Mouse (Mus musculus) embryonic facial prominence, embryonic 14.5 days (tissue): Measurements from ENCODE around the gene Itgb1bp1. TPM values are rescaled to one million over a fixed set of nuclear protein-coding genes. Genes with fewer than 3 reads are reported as not detected.

Experiments used
- ATAC-seq: fragments of 200-750 bp; cut with Nextera tagmentation; 2 replicates; pipeline ENCODE4 v1.8.0; 2017; ENCODE audit warnings: low read depth, moderate number of reproducible peaks, moderate TSS enrichment
- DNase-seq: peaks from one replicate; pipeline ENCODE4 v3.0.0-alpha.2; 2015; ENCODE audit warnings: low spot score
- H3K27ac ChIP-seq: fragments of 300-500 bp; sonication (generic); replicated peaks from 2 replicates; pipeline ENCODE4 v1.5.1; 2014; ENCODE audit warnings: low read depth, mild to moderate bottlenecking, low read length, moderate library complexity
- H3K27me3 ChIP-seq: fragments of 300-500 bp; sonication (generic); replicated peaks from 2 replicates; pipeline ENCODE4 v1.6.1; 2014; ENCODE audit warnings: low read length; ENCODE audit not compliant: control insufficient read depth, insufficient read depth
- H3K36me3 ChIP-seq: fragments of 300-500 bp; sonication (generic); 2 replicates; pipeline ENCODE4 v1.6.1; 2014; ENCODE audit warnings: low read length, mixed read lengths; ENCODE audit not compliant: control insufficient read depth, insufficient read depth
- H3K4me1 ChIP-seq: fragments of 300-500 bp; sonication (generic); 2 replicates; pipeline ENCODE4 v1.6.1; 2014; ENCODE audit warnings: antibody characterized with exemption, low read length; ENCODE audit not compliant: control insufficient read depth, insufficient read depth
- H3K4me2 ChIP-seq: fragments of 300-500 bp; sonication (generic); 2 replicates; pipeline ENCODE4 v1.6.1; 2014; ENCODE audit warnings: low read depth, mild to moderate bottlenecking, low read length, moderate library complexity, mixed read lengths
- H3K4me3 ChIP-seq: fragments of 300-500 bp; sonication (generic); 2 replicates; pipeline ENCODE4 v1.5.1; 2014; ENCODE audit warnings: low read depth, mild to moderate bottlenecking, low read length
- H3K9ac ChIP-seq: fragments of 300-500 bp; sonication (generic); 2 replicates; pipeline ENCODE4 v1.6.1; 2014; ENCODE audit warnings: low read depth, mild to moderate bottlenecking, low read length, moderate library complexity, mixed read lengths
- H3K9me3 ChIP-seq: fragments of 300-500 bp; sonication (generic); 2 replicates; pipeline ENCODE4 v1.6.1; 2016; ENCODE audit warnings: low read length; ENCODE audit not compliant: control insufficient read depth
- WGBS: fragments of 180-500 bp; shearing (Covaris S2); extraction: QIAGEN DNeasy Blood & Tissue Kit; methylation state at CpG from one replicate; pipeline ENCODE4 v1.1.7; 2014; 5-methylcytosine and 5-hydroxymethylcytosine counted together
- polyA plus RNA-seq: library from polyadenylated mRNA; unstranded; fragments of >200 nt; fragmentation: Nextera tagmentation; extraction: Ambion mirVana; gene quantifications from 2 replicates; pipeline ENCODE4 v1.2.1, GENCODE M21; 2014

The Itgb1bp1 gene
- polyA plus RNA-seq, 1 experiment from 2014 or later, result 54.2 TPM

- Histone ChIP-seq H3K9me3 (no peaks in the 10 kb centered on the region), H3K27me3 (no peaks in the 10 kb centered on the region), H3K27ac (no peak overlapping the region), H3K4me1 (no peaks in the 10 kb centered on the region), H3K4me2 (no peak overlapping the region), H3K36me3 (no peaks in the 10 kb centered on the region), H3K4me3 (no peak overlapping the region), H3K9ac (no peak overlapping the region)
- 89% methylated on average over 2 of the region's 2 CpGs for WGBS
- no peak for ATAC-seq
- no peak for DNase-seq
Measured at GRCm38 (mm10) chr12:21191546-21191945, 94.5 kb downstream of the Itgb1bp1 start.

Other genes starting within 250 kb of the Itgb1bp1 start
- 84.8 and 100 TPM in 2 replicates for gene Cpsf3, start 893 bp downstream of the Itgb1bp1 start, polyA plus RNA-seq
- gene Iah1, start 30.1 kb upstream of the Itgb1bp1 start, polyA plus RNA-seq, result 45.1 and 49.4 TPM in 2 replicates
- 39.8 and 45.4 TPM in 2 replicates for gene Adam17, start 87.3 kb upstream of the Itgb1bp1 start, polyA plus RNA-seq
- gene Ywhaq, start 131.4 kb upstream of the Itgb1bp1 start, polyA plus RNA-seq, result 556 and 667 TPM in 2 replicates